Mouse (Mus musculus) heart, embryonic 14.5 days (tissue): ENCODE data around the gene Ppil1. TPM values are rescaled to one million over a fixed set of nuclear protein-coding genes. Genes with fewer than 3 reads are reported as not detected.
A peak's percentile ranks its signal among the peaks of the same experiment; 100 is the strongest.
"Not testable (repeated sequence)": the region's sequence is repeated elsewhere in the genome, so short reads cannot be mapped to it uniquely, and the experiment has no call there.

Experiments
- ATAC-seq: fragments of 200-750 bp; cut with Nextera tagmentation; 2 replicates; pipeline ENCODE4 v1.8.0; 2017; ENCODE audit warnings: low read depth, moderate TSS enrichment; ENCODE audit not compliant: insufficient number of reproducible peaks, insufficient read depth, low FRiP score
- H3K27ac ChIP-seq, 2 experiments: fragments of 200-500 bp in 1 of 2; fragments of 300-500 bp in 1 of 2; sonication (generic) in 1 of 2; replicated peaks in 1 of 2; 2 replicates each; pipeline ENCODE4 v1.5.1; 2012 to 2014; ENCODE audit warnings: low read depth in 2 of 2, low read length in 2 of 2, control low read depth in 1 of 2, mild to moderate bottlenecking in 1 of 2, mixed read lengths in 1 of 2; ENCODE audit not compliant: control insufficient read depth in 1 of 2, insufficient read depth in 1 of 2
- H3K27me3 ChIP-seq: fragments of 300-500 bp; sonication (generic); 2 replicates; pipeline ENCODE4 v1.6.1; 2014; ENCODE audit warnings: mild to moderate bottlenecking, low read length, control low read depth; ENCODE audit not compliant: control insufficient read depth, insufficient read depth
- H3K36me3 ChIP-seq: fragments of 300-500 bp; sonication (generic); 2 replicates; pipeline ENCODE4 v1.6.1; 2014; ENCODE audit warnings: mild to moderate bottlenecking, control low read depth, low read length, mixed read lengths; ENCODE audit not compliant: control insufficient read depth, insufficient read depth
- H3K4me1 ChIP-seq, 2 experiments: fragments of 200-500 bp in 1 of 2; fragments of 300-500 bp in 1 of 2; sonication (generic) in 1 of 2; 2 replicates each; pipeline ENCODE4 v1.6.1; 2012 to 2014; ENCODE audit warnings: low read length in 2 of 2, control low read depth in 1 of 2, mixed read lengths in 1 of 2; ENCODE audit not compliant: control insufficient read depth in 2 of 2, insufficient read depth in 2 of 2
- H3K4me2 ChIP-seq: fragments of 300-500 bp; sonication (generic); 2 replicates; pipeline ENCODE4 v1.6.1; 2014; ENCODE audit warnings: mild to moderate bottlenecking, low read length
- H3K4me3 ChIP-seq, 2 experiments: fragments of 200-500 bp in 1 of 2; fragments of 300-500 bp in 1 of 2; sonication (generic) in 1 of 2; 2 replicates each; pipeline ENCODE4 v1.5.1; 2012 to 2014; ENCODE audit warnings: low read length in 2 of 2, mild to moderate bottlenecking in 2 of 2, control low read depth in 1 of 2, low read depth in 1 of 2, moderate library complexity in 1 of 2; ENCODE audit not compliant: control insufficient read depth in 1 of 2, insufficient read depth in 1 of 2
- H3K9ac ChIP-seq: fragments of 300-500 bp; sonication (generic); 2 replicates; pipeline ENCODE4 v1.6.1; 2014; ENCODE audit warnings: mild to moderate bottlenecking, low read length
- H3K9me3 ChIP-seq: fragments of 300-500 bp; sonication (generic); 2 replicates; pipeline ENCODE4 v1.6.1; 2016; ENCODE audit warnings: low read length, control low read depth; ENCODE audit not compliant: control insufficient read depth
- WGBS: fragments of 180-500 bp; shearing (Covaris S2); extraction: QIAGEN DNeasy Blood & Tissue Kit; methylation state at CpG from one replicate; pipeline ENCODE4 v1.1.7; 2014; 5-methylcytosine and 5-hydroxymethylcytosine counted together
- polyA plus RNA-seq: library from polyadenylated mRNA; unstranded; fragments of >200 nt; fragmentation: Nextera tagmentation; extraction: Ambion mirVana; gene quantifications from 2 replicates; pipeline ENCODE4 v1.2.1, GENCODE M21; 2014

Gene Ppil1
- polyA plus RNA-seq, 1 experiment from 2014 or later: 106 TPM

- H3K4me2 ChIP-seq: peak overlapping the region; percentile 26
- H3K4me3 ChIP-seq: no peak overlapping the region
- H3K9ac ChIP-seq: peak overlapping the region; percentile 61; the same call in 1 of the 2 replicates
- H3K27me3 ChIP-seq: no peaks in the 10 kb centered on the region
- H3K4me1 ChIP-seq: peaks cover 74 to 93% of the 10 kb centered on the region in 2 experiments
- ATAC-seq: peak; percentile 42
- peaks cover 36% of the 10 kb centered on the region for H3K36me3 ChIP-seq
- no peaks in the 10 kb centered on the region for H3K9me3 ChIP-seq
- 35% methylated on average over 15 of the region's 15 CpGs for WGBS
- peak overlapping the region; percentile 91 to 92 for H3K27ac ChIP-seq
Measured at GRCm38 (mm10) chr17:29251608-29252390, 12.2 kb downstream of the Ppil1 start.

- not testable (repeated sequence) for H3K4me2 ChIP-seq, H3K27me3 ChIP-seq, ATAC-seq, H3K4me3 ChIP-seq, H3K9me3 ChIP-seq
- 58% methylated on average over 14 of the region's 14 CpGs for WGBS
- Histone ChIP-seq H3K9ac (peak overlapping the region; percentile 61; the same call in 1 of the 2 replicates), H3K36me3 (peaks cover 36% of the 10 kb centered on the region), H3K27ac (peak overlapping the region; percentile 91 to 92), H3K4me1 (peaks cover 69 to 88% of the 10 kb centered on the region in 2 experiments)
Measured at GRCm38 (mm10) chr17:29251006-29251405, 13.0 kb downstream of the Ppil1 start.

GRCm38 (mm10) chr17:29249512-29249911 lies 14.5 kb downstream of the Ppil1 start:
- ATAC-seq: no peak
- Histone ChIP-seq H3K9me3 (no peaks in the 10 kb centered on the region), H3K9ac (peak overlapping the region; percentile 38; the same call in 1 of the 2 replicates)

GRCm38 (mm10) chr17:29247881-29248280 lies 16.1 kb downstream of the Ppil1 start:
- Histone ChIP-seq H3K9ac (peak overlapping the region; percentile 45; the same call in 1 of the 2 replicates), H3K4me1 (peaks cover 51 to 61% of the 10 kb centered on the region in 2 experiments), H3K27me3 (0 out of 2 replicates have a peak, but pooled peaks cover 4% of the 10 kb centered on the region), H3K27ac (peak overlapping the region; percentile 60 to 81), H3K4me2 (no peak overlapping the region), H3K36me3 (peaks cover 18% of the 10 kb centered on the region), H3K9me3 (no peaks in the 10 kb centered on the region), H3K4me3 (no peak overlapping the region)
- ATAC-seq: no peak
- WGBS: 45% methylated on average over 13 of the region's 13 CpGs

More at GRCm38 (mm10) chr17:29249512-29249911, 14.5 kb downstream of the Ppil1 start:
- 47% methylated on average over 9 of the region's 9 CpGs for WGBS
- no peaks in the 10 kb centered on the region for H3K27me3 ChIP-seq
- no peak overlapping the region for H3K4me2 ChIP-seq
- peaks cover 24% of the 10 kb centered on the region for H3K36me3 ChIP-seq
- peak overlapping the region; percentile 43 to 81 for H3K27ac ChIP-seq
- H3K4me1 ChIP-seq: peaks cover 64 to 76% of the 10 kb centered on the region in 2 experiments
- no peak overlapping the region for H3K4me3 ChIP-seq

- H3K36me3 ChIP-seq: peaks cover 15% of the 10 kb centered on the region
- H3K27me3 ChIP-seq: 0 out of 2 replicates have a peak, but pooled peaks cover 4% of the 10 kb centered on the region
- no peak overlapping the region for H3K4me2 ChIP-seq
- H3K9ac ChIP-seq: no peak overlapping the region
- no peak overlapping the region for H3K4me3 ChIP-seq
- H3K4me1 ChIP-seq: peaks cover 43 to 49% of the 10 kb centered on the region in 2 experiments
- no peak overlapping the region for H3K27ac ChIP-seq
- 23% methylated on average over 5 of the region's 5 CpGs for WGBS
- no peaks in the 10 kb centered on the region for H3K9me3 ChIP-seq
- no peak for ATAC-seq
Measured at GRCm38 (mm10) chr17:29246602-29247001, 17.4 kb downstream of the Ppil1 start.

- no peaks in the 10 kb centered on the region for H3K9me3 ChIP-seq
- ATAC-seq: no peak
- H3K4me1 ChIP-seq: peaks cover 37 to 40% of the 10 kb centered on the region in 2 experiments
- H3K4me2 ChIP-seq: no peak overlapping the region
- 59% methylated on average over 7 of the region's 7 CpGs for WGBS
- no peak overlapping the region for H3K4me3 ChIP-seq
- no peak overlapping the region for H3K27ac ChIP-seq
- no peak overlapping the region for H3K9ac ChIP-seq
- peaks cover 10% of the 10 kb centered on the region for H3K36me3 ChIP-seq
- 0 out of 2 replicates have a peak, but pooled peaks cover 4% of the 10 kb centered on the region for H3K27me3 ChIP-seq
Measured at GRCm38 (mm10) chr17:29245725-29246124, 18.3 kb downstream of the Ppil1 start.

GRCm38 (mm10) chr17:29244912-29245311 lies 19.1 kb downstream of the Ppil1 start:
- Histone ChIP-seq H3K27ac (no peak overlapping the region), H3K27me3 (0 out of 2 replicates have a peak, but pooled peaks cover 4% of the 10 kb centered on the region), H3K36me3 (peaks cover 3% of the 10 kb centered on the region), H3K4me1 (peaks cover 31 to 32% of the 10 kb centered on the region in 2 experiments), H3K9ac (no peak overlapping the region), H3K9me3 (no peaks in the 10 kb centered on the region), H3K4me3 (no peak overlapping the region), H3K4me2 (no peak overlapping the region)
- no peak for ATAC-seq
- WGBS: 41% methylated on average over 11 of the region's 12 CpGs
